Mouse (Mus musculus) adrenal gland, postnatal 10 days (tissue): Measurements from ENCODE around the gene Shank2. TPM values are rescaled to one million over a fixed set of nuclear protein-coding genes. Genes with fewer than 3 reads are reported as not detected.

Source experiments
- DNase-seq: peaks from one replicate; pipeline ENCODE4 v3.0.0; 2021; ENCODE audit warnings: mixed read lengths
- total RNA-seq, 2 experiments: library from RNA; stranded (reverse); gene quantifications; 2 replicates each; pipeline ENCODE4 v1.2.3; 2021

The Shank2 gene
- total RNA-seq, 2 experiments from 2014 or later: 3.6 to 6.5 TPM

GRCm38 (mm10) chr7:144232132-144232706, 230.5 kb downstream of the Shank2 start:
- no peak for DNase-seq

- DNase-seq: peak; percentile 52
Observed at GRCm38 (mm10) chr7:144233479-144233878, 231.8 kb downstream of the Shank2 start.

- no peak for DNase-seq
Observed at GRCm38 (mm10) chr7:144234783-144235182, 233.1 kb downstream of the Shank2 start.

GRCm38 (mm10) chr7:144235523-144235922, 233.8 kb downstream of the Shank2 start:
- no peak for DNase-seq

GRCm38 (mm10) chr7:144236802-144237201, 235.1 kb downstream of the Shank2 start:
- DNase-seq: no peak

- DNase-seq: peak; percentile 66
Observed at GRCm38 (mm10) chr7:144238409-144238808, 236.7 kb downstream of the Shank2 start.

- DNase-seq: no peak
Observed at GRCm38 (mm10) chr7:144238992-144239391, 237.3 kb downstream of the Shank2 start.

GRCm38 (mm10) chr7:144239571-144240370, 238.0 kb downstream of the Shank2 start:
- DNase-seq: peak; percentile 8

- no peak for DNase-seq
Observed at GRCm38 (mm10) chr7:144240736-144241343, 239.1 kb downstream of the Shank2 start.

- no peak for DNase-seq
Observed at GRCm38 (mm10) chr7:144244203-144244602, 242.5 kb downstream of the Shank2 start.

- no peak for DNase-seq
Observed at GRCm38 (mm10) chr7:144246271-144246670, 244.5 kb downstream of the Shank2 start.

GRCm38 (mm10) chr7:144248686-144249422, 247.1 kb downstream of the Shank2 start:
- DNase-seq: no peak

GRCm38 (mm10) chr7:144250791-144251190, 249.1 kb downstream of the Shank2 start:
- no peak for DNase-seq

GRCm38 (mm10) chr7:144251250-144251649, 249.5 kb downstream of the Shank2 start:
- no peak for DNase-seq

- DNase-seq: no peak
Observed at GRCm38 (mm10) chr7:144254674-144255246, 253.0 kb downstream of the Shank2 start.

- DNase-seq: no peak
Observed at GRCm38 (mm10) chr7:144257821-144258220, 256.1 kb downstream of the Shank2 start.

GRCm38 (mm10) chr7:144258332-144258731, 256.6 kb downstream of the Shank2 start:
- DNase-seq: no peak

GRCm38 (mm10) chr7:144262666-144263065, 260.9 kb downstream of the Shank2 start:
- peak; percentile 13 for DNase-seq

- DNase-seq: no peak
Observed at GRCm38 (mm10) chr7:144266745-144267144, 265.0 kb downstream of the Shank2 start.

- DNase-seq: no peak
Observed at GRCm38 (mm10) chr7:144268329-144268728, 266.6 kb downstream of the Shank2 start.

GRCm38 (mm10) chr7:144268778-144269177, 267.1 kb downstream of the Shank2 start:
- DNase-seq: no peak

GRCm38 (mm10) chr7:144271074-144271473, 269.3 kb downstream of the Shank2 start:
- no peak for DNase-seq
